Mouse (Mus musculus) thymus, adult 2 months (tissue): ENCODE results near the gene Pla2g4e.

Experiments
- CTCF ChIP-seq: fragments of 200-500 bp; IDR thresholded peaks from 2 replicates; pipeline ENCODE4 v1.5.1; 2012; ENCODE audit warnings: mild to moderate bottlenecking, control low read depth, low read length, moderate library complexity, borderline replicate concordance; ENCODE audit not compliant: control insufficient read depth, poor library complexity, insufficient read depth; ENCODE audit errors: extremely low read depth
- POLR2A ChIP-seq: fragments of 200-500 bp; IDR thresholded peaks from 2 replicates; pipeline ENCODE4 v1.6.1; 2012; ENCODE audit warnings: mild to moderate bottlenecking, low read length, control low read depth, moderate library complexity; ENCODE audit not compliant: control insufficient read depth, poor library complexity, insufficient read depth; ENCODE audit errors: extremely low read depth

- TF ChIP-seq POLR2A (no peak), CTCF (no peak)
These were observed 45.1 kb downstream of the Pla2g4e start for GRCm38 (mm10) chr2:120200077-120200476.
